Mouse (Mus musculus) induced T-regulatory cell, adult 2 months (primary cell): ENCODE measurements around the gene Camsap1.

Source experiments
- DNase-seq: peaks from one replicate; pipeline ENCODE4 v3.0.0-alpha.2; 2012; ENCODE audit warnings: low read depth

Camsap1 gene

GRCm38 (mm10) chr2:25978997-25979396 is 4.1 kb downstream of the Camsap1 start:
- no peak for DNase-seq

- DNase-seq: no peak
These were observed 5.4 kb downstream of the Camsap1 start for GRCm38 (mm10) chr2:25977587-25978239.

GRCm38 (mm10) chr2:25975141-25975770 is 7.8 kb downstream of the Camsap1 start:
- DNase-seq: no peak

- no peak for DNase-seq
These were observed 12.7 kb downstream of the Camsap1 start for GRCm38 (mm10) chr2:25970426-25970825.

- DNase-seq: no peak
These were observed 13.8 kb downstream of the Camsap1 start for GRCm38 (mm10) chr2:25969319-25969718.

GRCm38 (mm10) chr2:25949291-25949690 is 33.8 kb downstream of the Camsap1 start:
- DNase-seq: no peak

- no peak for DNase-seq
These were observed 35.1 kb downstream of the Camsap1 start for GRCm38 (mm10) chr2:25947950-25948349.

- no peak for DNase-seq
These were observed 39.3 kb downstream of the Camsap1 start for GRCm38 (mm10) chr2:25943822-25944221.

- DNase-seq: no peak
These were observed 42.6 kb downstream of the Camsap1 start for GRCm38 (mm10) chr2:25940503-25940902.

- DNase-seq: peak; percentile 66
These were observed 51.7 kb downstream of the Camsap1 start for GRCm38 (mm10) chr2:25931249-25931859.

- DNase-seq: no peak
These were observed 55.3 kb downstream of the Camsap1 start for GRCm38 (mm10) chr2:25927821-25928220.

GRCm38 (mm10) chr2:25924934-25925333 is 58.1 kb downstream of the Camsap1 start:
- DNase-seq: no peak

- no peak for DNase-seq
These were observed 59.3 kb downstream of the Camsap1 start for GRCm38 (mm10) chr2:25923799-25924198.

GRCm38 (mm10) chr2:25919972-25920371 is 63.1 kb downstream of the Camsap1 start:
- DNase-seq: no peak

- DNase-seq: no peak
These were observed 64.7 kb downstream of the Camsap1 start for GRCm38 (mm10) chr2:25918408-25918807.

- no peak for DNase-seq
These were observed 68.3 kb downstream of the Camsap1 start for GRCm38 (mm10) chr2:25914821-25915220.

- no peak for DNase-seq
These were observed 68.9 kb downstream of the Camsap1 start for GRCm38 (mm10) chr2:25914201-25914600.

GRCm38 (mm10) chr2:25913247-25913646 is 69.8 kb downstream of the Camsap1 start:
- peak; percentile 76 for DNase-seq

- DNase-seq: no peak
These were observed 73.2 kb downstream of the Camsap1 start for GRCm38 (mm10) chr2:25909872-25910271.

GRCm38 (mm10) chr2:25898970-25899369 is 84.1 kb downstream of the Camsap1 start:
- DNase-seq: no peak

GRCm38 (mm10) chr2:25892440-25892839 is 90.6 kb downstream of the Camsap1 start:
- DNase-seq: no peak

GRCm38 (mm10) chr2:25888144-25888543 is 94.9 kb downstream of the Camsap1 start:
- DNase-seq: no peak

GRCm38 (mm10) chr2:25887226-25887625 is 95.9 kb downstream of the Camsap1 start:
- DNase-seq: no peak
